Mouse (Mus musculus) CH12.LX (cell line): Measurements from ENCODE around the gene Asic2.

Source experiments
- CHD1 ChIP-seq: IDR thresholded peaks from 2 replicates; pipeline ENCODE4 v1.6.1; 2012; ENCODE audit warnings: low read depth, low read length, improper control_type of control experiment, inconsistent platforms
- CTCF ChIP-seq, 2 experiments: IDR thresholded peaks in 1 of 2; conservative IDR thresholded peaks in 1 of 2; 2 replicates each; pipeline ENCODE4 v1.5.1; 2011 to 2012; ENCODE audit warnings: low read depth in 2 of 2, low read length in 2 of 2, improper control_type of control experiment in 1 of 2, inconsistent platforms in 1 of 2, mild to moderate bottlenecking in 1 of 2, moderate library complexity in 1 of 2
- EP300 ChIP-seq: IDR thresholded peaks from 2 replicates; pipeline ENCODE4 v1.6.1; 2011; ENCODE audit warnings: low read length, improper control_type of control experiment
- HCFC1 ChIP-seq: IDR thresholded peaks from 2 replicates; pipeline ENCODE4 v1.6.1; 2012; ENCODE audit warnings: low read depth, mild to moderate bottlenecking, inconsistent platforms, low read length, improper control_type of control experiment
- MAX ChIP-seq: IDR thresholded peaks from 2 replicates; pipeline ENCODE4 v1.6.1; 2011; ENCODE audit warnings: low read length, improper control_type of control experiment
- MAZ ChIP-seq: IDR thresholded peaks from 2 replicates; pipeline ENCODE4 v1.6.1; 2012; ENCODE audit warnings: low read depth, mild to moderate bottlenecking, inconsistent platforms, low read length, improper control_type of control experiment, moderate library complexity
- MEF2A ChIP-seq: IDR thresholded peaks from 2 replicates; pipeline ENCODE4 v1.6.1; 2014; ENCODE audit warnings: low read depth, mild to moderate bottlenecking, inconsistent platforms, low read length, improper control_type of control experiment, borderline replicate concordance
- POLR2A ChIP-seq: IDR thresholded peaks from 2 replicates; pipeline ENCODE4 v1.6.1; 2011; ENCODE audit warnings: low read depth, mild to moderate bottlenecking, improper control_type of control experiment, low read length
- POLR2AphosphoS2 ChIP-seq: IDR thresholded peaks from 2 replicates; pipeline ENCODE4 v1.6.1; 2011; ENCODE audit warnings: low read depth, low read length, improper control_type of control experiment
- SMC3 ChIP-seq: IDR thresholded peaks from 2 replicates; pipeline ENCODE4 v1.6.1; 2011; ENCODE audit warnings: low read depth, low read length, improper control_type of control experiment
- USF1 ChIP-seq: IDR thresholded peaks from 2 replicates; pipeline ENCODE4 v1.6.1; 2014; ENCODE audit warnings: low read depth, mild to moderate bottlenecking, inconsistent platforms, low read length, improper control_type of control experiment
- ZC3H11A ChIP-seq: IDR thresholded peaks from 2 replicates; pipeline ENCODE4 v1.6.1; 2012; ENCODE audit warnings: low read depth, mild to moderate bottlenecking, inconsistent platforms, low read length, improper control_type of control experiment

DNA sequence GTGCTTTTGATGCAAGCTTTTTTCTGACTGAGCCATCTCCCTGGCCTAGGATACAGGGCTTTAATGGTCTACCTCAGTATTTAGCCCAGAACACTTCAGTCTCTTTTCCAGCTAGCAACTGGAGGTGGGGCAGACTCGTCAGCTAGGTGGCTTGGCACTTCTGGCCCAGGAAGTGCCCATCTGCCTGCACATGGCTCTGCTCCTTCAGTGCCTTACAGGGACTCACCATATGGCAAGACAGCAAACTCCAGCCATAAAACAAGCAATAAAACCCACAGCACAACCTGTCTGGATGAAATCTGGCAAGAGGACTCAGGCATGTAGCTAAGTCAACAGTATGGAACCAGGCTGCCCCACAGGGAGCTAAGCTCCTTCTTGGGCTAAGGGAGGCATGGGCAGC, 165.6 kb downstream of the Asic2 start:
- no peak for TF ChIP-seq POLR2A
- no peak for TF ChIP-seq EP300
- no peak for TF ChIP-seq MEF2A
- TF ChIP-seq USF1, result no peak
- no peak for TF ChIP-seq HCFC1
- TF ChIP-seq MAZ, result no peak
- no peak for TF ChIP-seq CTCF (conservative IDR thresholded peaks at IDR 0.05 in 1 of 2, IDR thresholded peaks at IDR 0.05 in 1 of 2; ENCODE audit: low read depth in 2 of 2, low read length in 2 of 2)
- TF ChIP-seq CHD1, result no peak
- TF ChIP-seq POLR2AphosphoS2, result no peak
- TF ChIP-seq MAX, result no peak
- no peak for TF ChIP-seq ZC3H11A
- no peak for TF ChIP-seq SMC3
